Comparison of ENCODE assay signal across 9 mouse cellular contexts in genomic region chr5:114773780-114774179, GRCm38 (mm10). TPM values are rescaled to one million over a fixed set of nuclear protein-coding genes. Genes with fewer than 3 reads are reported as not detected.
DNase-seq lines count a peak whose midpoint lies in the region; ATAC-seq and TF ChIP-seq lines count a peak whose summit lies in the region.
"Had no signal": no experiment of that assay in that cellular context is flagged by ENCODE, and none has a peak within 500 bp of the region (broad histone marks: within the 10 kb centered on the region; RNA-seq: fewer than 3 reads in every experiment).

No protein-coding gene starts in this region.

- H3K4me3 ChIP-seq in E14TG2a.4 (replicated peaks; ENCODE audit: low read length), result peak overlapping the region; percentile 97
- H3K4me3 ChIP-seq in myocyte, result peak overlapping the region; percentile 52

- peak; percentile 12; the same call in 1 of the 2 replicates for ATAC-seq in erythroid progenitor cell, adult 5-6 weeks (replicated peaks; ENCODE audit: low FRiP score, poor library complexity, severe bottlenecking)
- ATAC-seq in megakaryocyte-erythroid progenitor cell, adult 5-6 weeks (replicated peaks; ENCODE audit: low FRiP score, low TSS enrichment, poor library complexity, severe bottlenecking), result no peak
- ATAC-seq in megakaryocyte progenitor cell, adult 5-6 weeks (replicated peaks; ENCODE audit: poor library complexity), result no peak

- H3K27me3 ChIP-seq in E14TG2a.4 (ENCODE audit: insufficient read depth, low read length), result peaks cover 8% of the 10 kb centered on the region
- H3K27me3 ChIP-seq in myocyte (ENCODE audit: control insufficient read depth, insufficient read depth, insufficient read length), result no peaks in the 10 kb centered on the region
- H3K27me3 ChIP-seq: Patski had no signal

- TF ChIP-seq CTCF in E14TG2a.4 (conservative IDR thresholded peaks at IDR 0.05; ENCODE audit: low read length), result no peak

- TF ChIP-seq POLR2A in myocyte (IDR thresholded peaks at IDR 0.05; ENCODE audit: insufficient read length, low read depth), result peak; percentile 22

- peak; percentile 11 for DNase-seq in gastrocnemius, adult 18-20 months (ENCODE audit: low spot score)
- no peak for DNase-seq in gastrocnemius, postnatal 14 days
- peak; percentile 33 for DNase-seq in large intestine, adult 2 months (ENCODE audit: low read depth, low spot score)

- no peaks in the 10 kb centered on the region for H3K9me3 ChIP-seq in E14TG2a.4 (ENCODE audit: low read length)

- intact Hi-C loops in gastrocnemius, postnatal 14 days (cut with DNase I; ENCODE audit: low total_unique reads), result no loop called here

- H3K4me1 ChIP-seq in E14TG2a.4 (replicated peaks; ENCODE audit: low read depth, low read length), result peaks cover 64% of the 10 kb centered on the region

- under 1% methylated on average over 11 of the region's 11 CpGs for WGBS in large intestine, adult 2 months

- peak overlapping the region; percentile 97 for H3K4me2 ChIP-seq in myocyte (ENCODE audit: low read depth)

- peaks cover 69% of the 10 kb centered on the region for H3K79me2 ChIP-seq in myocyte (ENCODE audit: control insufficient read depth, insufficient read depth)

- peak overlapping the region; percentile 99 for H3ac ChIP-seq in myocyte (ENCODE audit: control insufficient read depth, insufficient read length)

- 0 out of 2 replicates have a peak, but pooled peaks cover 3% of the 10 kb centered on the region for H3K36me3 ChIP-seq in E14TG2a.4 (ENCODE audit: insufficient read depth, low read length)
- no peaks in the 10 kb centered on the region for H3K36me3 ChIP-seq in myocyte (ENCODE audit: control insufficient read depth, insufficient read depth)

TF ChIP-seq in myocyte, 11 proteins besides CTCF, POLR2A, EP300 and RAD21:
- no peak for TF ChIP-seq CEBPB (IDR thresholded peaks at IDR 0.05; ENCODE audit: insufficient read depth, poor library complexity, severe bottlenecking)
- no peak for TF ChIP-seq MAX (IDR thresholded peaks at IDR 0.05; ENCODE audit: low read depth)

RNA-seq across cellular contexts. Expression of gene Ankrd13a, which starts 0.7 kb away (rescaled TPM):
- total RNA-seq in gastrocnemius, adult 18-20 months (2021), result 10 to 100 TPM; 16.1 to 17.3 TPM
- 10 to 100 TPM; 29.9 to 30.1 TPM for total RNA-seq in gastrocnemius, postnatal 14 days (2021)
- total RNA-seq in erythroid progenitor cell, adult 5-6 weeks (2015; ENCODE audit: low replicate concordance), result 113 and 121 TPM in 2 replicates
- 124 and 147 TPM in 2 replicates for total RNA-seq in erythroid progenitor cell, adult 5-6 weeks (2017; ENCODE audit: low replicate concordance)
- 98.4 and 131 TPM in 2 replicates for polyA plus RNA-seq in large intestine, adult 2 months (2012; rRNA removed)
- polyA plus RNA-seq in myocyte (2012; fragmentation: generic; extraction: Trizol), result 51.2 TPM
- 351 and 396 TPM in 2 replicates for total RNA-seq in megakaryocyte-erythroid progenitor cell, adult 5-6 weeks (2014; fragmentation: Nextera tagmentation)
- total RNA-seq in megakaryocyte-erythroid progenitor cell, adult 5-6 weeks (2017), result 330 and 379 TPM in 2 replicates
- 264 and 290 TPM in 2 replicates for total RNA-seq in megakaryocyte progenitor cell, adult 5-6 weeks (2015)
- total RNA-seq in megakaryocyte progenitor cell, adult 5-6 weeks (2017), result 298 and 323 TPM in 2 replicates

RNA-seq across cellular contexts. Expression of gene Git2, which starts 1.5 kb away (rescaled TPM):
- 10 to 100 TPM; 13.3 to 16.2 TPM for total RNA-seq in gastrocnemius, adult 18-20 months (2021)
- total RNA-seq in gastrocnemius, postnatal 14 days (2021), result 10 to 100 TPM; 19.8 to 25.8 TPM
- total RNA-seq in erythroid progenitor cell, adult 5-6 weeks (2015; ENCODE audit: low replicate concordance), result 57.0 and 59.5 TPM in 2 replicates
- total RNA-seq in erythroid progenitor cell, adult 5-6 weeks (2017; ENCODE audit: low replicate concordance), result 51.1 and 56.1 TPM in 2 replicates
- polyA plus RNA-seq in large intestine, adult 2 months (2012; rRNA removed), result 23.1 and 29.7 TPM in 2 replicates
- 21.6 TPM for polyA plus RNA-seq in myocyte (2012; fragmentation: generic; extraction: Trizol)
- total RNA-seq in megakaryocyte-erythroid progenitor cell, adult 5-6 weeks (2014; fragmentation: Nextera tagmentation), result 81.5 and 99.6 TPM in 2 replicates
- total RNA-seq in megakaryocyte-erythroid progenitor cell, adult 5-6 weeks (2017), result 45.2 and 48.5 TPM in 2 replicates
- 84.7 and 88.9 TPM in 2 replicates for total RNA-seq in megakaryocyte progenitor cell, adult 5-6 weeks (2015)
- total RNA-seq in megakaryocyte progenitor cell, adult 5-6 weeks (2017), result 73.6 and 81.1 TPM in 2 replicates

RNA-seq across cellular contexts. Expression of gene 1500011B03Rik, which starts 49.5 kb away (rescaled TPM):
- total RNA-seq in gastrocnemius, adult 18-20 months (2021), result 1 to 10 TPM; 3.4 to 4.0 TPM
- total RNA-seq in gastrocnemius, postnatal 14 days (2021), result 10 to 100 TPM in 1 of 2 experiments, 1 to 10 TPM in 1; 9.4 to 10.5 TPM
- 11.7 and 11.9 TPM in 2 replicates for total RNA-seq in erythroid progenitor cell, adult 5-6 weeks (2015; ENCODE audit: low replicate concordance)
- 14.5 TPM in 1 of 2 replicates, not detected in the other for total RNA-seq in erythroid progenitor cell, adult 5-6 weeks (2017; ENCODE audit: low replicate concordance)
- polyA plus RNA-seq in large intestine, adult 2 months (2012; rRNA removed), result 14.6 and 17.6 TPM in 2 replicates
- polyA plus RNA-seq in myocyte (2012; fragmentation: generic; extraction: Trizol), result 31.4 TPM
- total RNA-seq in megakaryocyte-erythroid progenitor cell, adult 5-6 weeks (2014; fragmentation: Nextera tagmentation), result 55.0 and 65.2 TPM in 2 replicates
- total RNA-seq in megakaryocyte-erythroid progenitor cell, adult 5-6 weeks (2017), result 49.4 and 53.2 TPM in 2 replicates
- 61.6 and 65.6 TPM in 2 replicates for total RNA-seq in megakaryocyte progenitor cell, adult 5-6 weeks (2015)
- 35.0 and 36.2 TPM in 2 replicates for total RNA-seq in megakaryocyte progenitor cell, adult 5-6 weeks (2017)
